Mouse (Mus musculus): Measurements from ENCODE around the gene Cpt1b. TPM values are rescaled to one million over a fixed set of nuclear protein-coding genes. Genes with fewer than 3 reads are reported as not detected.

The Cpt1b gene
- total and polyA plus RNA-seq, 2 experiments from 2014 or later = 412 to 674 TPM

DNA sequence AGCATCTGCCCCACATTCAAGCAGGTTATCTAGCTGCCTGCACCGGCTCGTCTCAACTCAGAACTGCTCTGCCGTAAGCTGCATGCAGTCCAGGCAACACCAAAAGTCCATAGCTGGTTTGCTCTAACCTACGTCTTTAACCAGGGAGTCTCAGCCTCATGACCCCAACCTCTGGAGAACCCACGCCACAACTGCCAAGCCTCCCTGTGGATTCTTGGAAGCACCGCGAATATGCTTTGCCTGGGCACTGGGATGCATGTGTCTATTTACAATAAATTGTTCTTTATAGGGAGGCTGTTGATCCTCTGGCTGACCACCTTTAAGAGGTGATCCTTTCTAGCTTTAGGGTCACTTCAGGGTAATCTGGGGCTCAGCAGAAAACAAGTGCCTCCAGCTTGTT is 53.1 kb downstream of the Cpt1b start:
- DNase-seq (ENCODE audit: low spot score) (no peak), ATAC-seq (ENCODE audit: insufficient read depth, low read depth) (no peak)
- H3K27ac ChIP-seq (ENCODE audit: low read depth) = peak overlapping the region; percentile 87; the same call in 1 of the 2 replicates
- no peak overlapping the region for H3K4me3 ChIP-seq (ENCODE audit: low read depth, low read length)
- WGBS = 83% methylated on average over 7 of the region's 7 CpGs
- peaks cover 8% of the 10 kb centered on the region; the same call in 1 of the 2 replicates for H3K4me1 ChIP-seq (ENCODE audit: control insufficient read depth, insufficient read depth)
- no peak for TF ChIP-seq CTCF (IDR thresholded peaks at IDR 0.05; ENCODE audit: low read depth)
- no peak for TF ChIP-seq EP300 (IDR thresholded peaks at IDR 0.05; ENCODE audit: low read depth)
- H3K36me3 ChIP-seq (replicated peaks; ENCODE audit: control insufficient read depth, insufficient read depth, low read length) = peaks cover 47% of the 10 kb centered on the region
- H3K4me2 ChIP-seq (ENCODE audit: low read depth, low read length) = 0 out of 2 replicates have a peak overlapping the region, but pooled peaks have one; percentile 79
- peaks cover 14% of the 10 kb centered on the region for H3K27me3 ChIP-seq (ENCODE audit: control insufficient read depth, insufficient read depth, low read length)
- H3K9me3 ChIP-seq (replicated peaks; ENCODE audit: control insufficient read depth, low read length) = no peaks in the 10 kb centered on the region
- H3K9ac ChIP-seq (replicated peaks; ENCODE audit: low read depth, low read length) = no peak overlapping the region

DNA sequence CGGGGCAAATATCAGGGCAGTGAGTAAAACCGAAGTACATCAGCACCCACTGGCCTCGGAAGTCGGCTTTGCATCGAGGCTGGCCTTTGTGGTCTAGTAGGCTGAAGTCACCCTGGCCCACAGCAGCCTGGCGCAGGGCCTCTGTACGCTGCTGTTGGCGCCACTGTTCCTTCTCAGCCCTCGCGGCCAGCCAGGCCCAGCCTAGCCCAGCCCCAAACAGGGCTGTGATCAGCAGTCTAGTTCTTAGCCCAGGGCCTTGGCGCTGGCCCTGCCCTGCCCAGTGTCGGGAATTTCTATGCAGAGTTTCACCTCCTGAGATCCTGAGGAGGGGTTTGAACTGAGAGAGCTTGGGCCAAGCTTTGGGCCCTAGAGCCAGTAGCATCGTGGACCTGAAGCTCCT is 53.6 kb downstream of the Cpt1b start:
- ATAC-seq (ENCODE audit: insufficient read depth, low read depth) (no peak), DNase-seq (ENCODE audit: low spot score) (no peak)
- peaks cover 51% of the 10 kb centered on the region for H3K36me3 ChIP-seq (replicated peaks; ENCODE audit: control insufficient read depth, insufficient read depth, low read length)
- peaks cover 11% of the 10 kb centered on the region for H3K27me3 ChIP-seq (ENCODE audit: control insufficient read depth, insufficient read depth, low read length)
- 86% methylated on average over 13 of the region's 13 CpGs for WGBS
- H3K4me2 ChIP-seq (ENCODE audit: low read depth, low read length) = no peak overlapping the region
- peaks cover 8% of the 10 kb centered on the region; the same call in 1 of the 2 replicates for H3K4me1 ChIP-seq (ENCODE audit: control insufficient read depth, insufficient read depth)
- H3K9ac ChIP-seq (replicated peaks; ENCODE audit: low read depth, low read length) = no peak overlapping the region
- no peak overlapping the region for H3K4me3 ChIP-seq (ENCODE audit: low read depth, low read length)
- H3K9me3 ChIP-seq (replicated peaks; ENCODE audit: control insufficient read depth, low read length) = no peaks in the 10 kb centered on the region
- TF ChIP-seq CTCF (IDR thresholded peaks at IDR 0.05; ENCODE audit: low read depth) (no peak), EP300 (IDR thresholded peaks at IDR 0.05; ENCODE audit: low read depth) (no peak)
- no peak overlapping the region for H3K27ac ChIP-seq (ENCODE audit: low read depth)

Other genes with a start within 250 kb of the Cpt1b start
- gene Plxnb2, start 245.1 kb downstream of the Cpt1b start, total RNA-seq (2014; rRNA removed; ENCODE audit: low replicate concordance) = 153 and 199 TPM in 2 replicates
- 51.6 and 54.5 TPM in 2 replicates for gene Plxnb2, start 245.1 kb downstream of the Cpt1b start, polyA plus RNA-seq (2015; fragmentation: Nextera tagmentation; extraction: Ambion mirVana)
- 15.2 and 19.2 TPM in 2 replicates for gene Dennd6b, start 229.4 kb downstream of the Cpt1b start, total RNA-seq (2014; rRNA removed; ENCODE audit: low replicate concordance)
- 14.5 and 14.8 TPM in 2 replicates for gene Dennd6b, start 229.4 kb downstream of the Cpt1b start, polyA plus RNA-seq (2015; fragmentation: Nextera tagmentation; extraction: Ambion mirVana)
- gene Ppp6r2, start 214.3 kb downstream of the Cpt1b start, total RNA-seq (2014; rRNA removed; ENCODE audit: low replicate concordance) = 65.1 and 98.4 TPM in 2 replicates
- 27.4 and 27.7 TPM in 2 replicates for gene Ppp6r2, start 214.3 kb downstream of the Cpt1b start, polyA plus RNA-seq (2015; fragmentation: Nextera tagmentation; extraction: Ambion mirVana)
- gene Sbf1, start 110.6 kb downstream of the Cpt1b start, total RNA-seq (2014; rRNA removed; ENCODE audit: low replicate concordance) = 113 and 147 TPM in 2 replicates
- gene Sbf1, start 110.6 kb downstream of the Cpt1b start, polyA plus RNA-seq (2015; fragmentation: Nextera tagmentation; extraction: Ambion mirVana) = 17.7 and 25.6 TPM in 2 replicates
- gene Adm2, start 103.1 kb downstream of the Cpt1b start, total RNA-seq (2014; rRNA removed; ENCODE audit: low replicate concordance) = not detected in 2 replicates
- not detected in 2 replicates for gene Adm2, start 103.1 kb downstream of the Cpt1b start, polyA plus RNA-seq (2015; fragmentation: Nextera tagmentation; extraction: Ambion mirVana)
- gene Miox, start 91.5 kb downstream of the Cpt1b start, total RNA-seq (2014; rRNA removed; ENCODE audit: low replicate concordance) = not detected in 2 replicates
- gene Miox, start 91.5 kb downstream of the Cpt1b start, polyA plus RNA-seq (2015; fragmentation: Nextera tagmentation; extraction: Ambion mirVana) = not detected in 2 replicates
- 26.9 and 33.5 TPM in 2 replicates for gene Lmf2, start 70.2 kb downstream of the Cpt1b start, total RNA-seq (2014; rRNA removed; ENCODE audit: low replicate concordance)
- gene Lmf2, start 70.2 kb downstream of the Cpt1b start, polyA plus RNA-seq (2015; fragmentation: Nextera tagmentation; extraction: Ambion mirVana) = 31.4 and 33.3 TPM in 2 replicates
- gene Ncaph2, start 70.1 kb downstream of the Cpt1b start, total RNA-seq (2014; rRNA removed; ENCODE audit: low replicate concordance) = 83.8 and 136 TPM in 2 replicates
- 59.4 and 64.3 TPM in 2 replicates for gene Ncaph2, start 70.1 kb downstream of the Cpt1b start, polyA plus RNA-seq (2015; fragmentation: Nextera tagmentation; extraction: Ambion mirVana)
- 29.0 and 30.6 TPM in 2 replicates for gene Sco2, start 52.0 kb downstream of the Cpt1b start, total RNA-seq (2014; rRNA removed; ENCODE audit: low replicate concordance)
- gene Sco2, start 52.0 kb downstream of the Cpt1b start, polyA plus RNA-seq (2015; fragmentation: Nextera tagmentation; extraction: Ambion mirVana) = 8.1 and 9.4 TPM in 2 replicates
- 1.6 and 7.2 TPM in 2 replicates for gene Tymp, start 48.8 kb downstream of the Cpt1b start, total RNA-seq (2014; rRNA removed; ENCODE audit: low replicate concordance)
- 1.3 and 1.4 TPM in 2 replicates for gene Tymp, start 48.8 kb downstream of the Cpt1b start, polyA plus RNA-seq (2015; fragmentation: Nextera tagmentation; extraction: Ambion mirVana)
- 0.46 TPM in 1 of 2 replicates, not detected in the other for gene Odf3b, start 46.6 kb downstream of the Cpt1b start, total RNA-seq (2014; rRNA removed; ENCODE audit: low replicate concordance)
- gene Odf3b, start 46.6 kb downstream of the Cpt1b start, polyA plus RNA-seq (2015; fragmentation: Nextera tagmentation; extraction: Ambion mirVana) = 0.67 and 1.7 TPM in 2 replicates
- gene Klhdc7b, start 40.9 kb downstream of the Cpt1b start, total RNA-seq (2014; rRNA removed; ENCODE audit: low replicate concordance) = not detected in 2 replicates
- gene Klhdc7b, start 40.9 kb downstream of the Cpt1b start, polyA plus RNA-seq (2015; fragmentation: Nextera tagmentation; extraction: Ambion mirVana) = not detected in 2 replicates
- gene Syce3, start 15.4 kb downstream of the Cpt1b start, total RNA-seq (2014; rRNA removed; ENCODE audit: low replicate concordance) = not detected in 2 replicates
- gene Syce3, start 15.4 kb downstream of the Cpt1b start, polyA plus RNA-seq (2015; fragmentation: Nextera tagmentation; extraction: Ambion mirVana) = not detected in 2 replicates
- gene C730034F03Rik, start 3.7 kb upstream of the Cpt1b start, total RNA-seq (2014; rRNA removed; ENCODE audit: low replicate concordance) = 0.12 TPM in 1 of 2 replicates, not detected in the other
- 2.0 and 2.4 TPM in 2 replicates for gene C730034F03Rik, start 3.7 kb upstream of the Cpt1b start, polyA plus RNA-seq (2015; fragmentation: Nextera tagmentation; extraction: Ambion mirVana)
- gene Gm44502, start 3.8 kb upstream of the Cpt1b start, total RNA-seq (2014; rRNA removed; ENCODE audit: low replicate concordance) = 0.08 and 2.4 TPM in 2 replicates
- gene Gm44502, start 3.8 kb upstream of the Cpt1b start, polyA plus RNA-seq (2015; fragmentation: Nextera tagmentation; extraction: Ambion mirVana) = 0.80 and 0.82 TPM in 2 replicates
- 64.5 and 78.3 TPM in 2 replicates for gene Chkb, start 4.0 kb upstream of the Cpt1b start, total RNA-seq (2014; rRNA removed; ENCODE audit: low replicate concordance)
- gene Chkb, start 4.0 kb upstream of the Cpt1b start, polyA plus RNA-seq (2015; fragmentation: Nextera tagmentation; extraction: Ambion mirVana) = 130 and 142 TPM in 2 replicates
- 0.84 TPM in 1 of 2 replicates, not detected in the other for gene Mapk8ip2, start 28.1 kb upstream of the Cpt1b start, total RNA-seq (2014; rRNA removed; ENCODE audit: low replicate concordance)
- 0.15 and 0.23 TPM in 2 replicates for gene Mapk8ip2, start 28.1 kb upstream of the Cpt1b start, polyA plus RNA-seq (2015; fragmentation: Nextera tagmentation; extraction: Ambion mirVana)
- gene Arsa, start 51.6 kb upstream of the Cpt1b start, total RNA-seq (2014; rRNA removed; ENCODE audit: low replicate concordance) = 14.1 and 17.6 TPM in 2 replicates
- gene Arsa, start 51.6 kb upstream of the Cpt1b start, polyA plus RNA-seq (2015; fragmentation: Nextera tagmentation; extraction: Ambion mirVana) = 10.4 and 12.7 TPM in 2 replicates
- 17.1 and 26.5 TPM in 2 replicates for gene Shank3, start 73.8 kb upstream of the Cpt1b start, total RNA-seq (2014; rRNA removed; ENCODE audit: low replicate concordance)
- 0.81 and 1.1 TPM in 2 replicates for gene Shank3, start 73.8 kb upstream of the Cpt1b start, polyA plus RNA-seq (2015; fragmentation: Nextera tagmentation; extraction: Ambion mirVana)
- not detected in 2 replicates for gene Acr, start 142.5 kb upstream of the Cpt1b start, total RNA-seq (2014; rRNA removed; ENCODE audit: low replicate concordance)
- gene Acr, start 142.5 kb upstream of the Cpt1b start, polyA plus RNA-seq (2015; fragmentation: Nextera tagmentation; extraction: Ambion mirVana) = 0.23 TPM in 1 of 2 replicates, not detected in the other
- 9.6 and 12.7 TPM in 2 replicates for gene Rabl2, start 166.1 kb upstream of the Cpt1b start, total RNA-seq (2014; rRNA removed; ENCODE audit: low replicate concordance)
- gene Rabl2, start 166.1 kb upstream of the Cpt1b start, polyA plus RNA-seq (2015; fragmentation: Nextera tagmentation; extraction: Ambion mirVana) = 9.2 and 10.3 TPM in 2 replicates

All from heart, postnatal 0 days (tissue).